Mouse (Mus musculus): ENCODE data around the gene H2-Eb1. TPM values are rescaled to one million over a fixed set of nuclear protein-coding genes. Genes with fewer than 3 reads are reported as not detected.

H2-Eb1 gene
- total and polyA plus RNA-seq, 3 experiments: 28.9 to 74.4 (median 36.5) TPM

- H3K4me3 ChIP-seq: peak overlapping the region; percentile 41
- H3K9ac ChIP-seq (ENCODE audit: low read depth, low read length): no peak overlapping the region
- DNase-seq: peak; percentile 71 to 76
- TF ChIP-seq POLR2A (IDR thresholded peaks at IDR 0.05; ENCODE audit: insufficient read depth, low read depth, low read length) (no peak), EP300 (IDR thresholded peaks at IDR 0.05; ENCODE audit: insufficient read depth, low read depth, low read length) (no peak), CTCF (IDR thresholded peaks at IDR 0.05) (no peak)
- H3K27ac ChIP-seq: no peak overlapping the region
- H3K79me2 ChIP-seq (replicated peaks; ENCODE audit: control insufficient read depth, insufficient read depth, low read length): no peaks in the 10 kb centered on the region
- intact Hi-C loops (cut with DNase I): no loop called here
- 1% methylated on average over 8 of the region's 8 CpGs for WGBS
- peaks cover 12% of the 10 kb centered on the region for H3K27me3 ChIP-seq (ENCODE audit: control insufficient read depth, insufficient read depth, low read length)
- H3K4me1 ChIP-seq (ENCODE audit: control insufficient read depth, insufficient read depth, low read length): 0 out of 2 replicates have a peak, but pooled peaks cover 3% of the 10 kb centered on the region
- H3K36me3 ChIP-seq (ENCODE audit: control insufficient read depth, insufficient read depth, low read length): no peaks in the 10 kb centered on the region
These were observed 42.6 kb upstream of the H2-Eb1 start for GRCm38 (mm10) chr17:34263068-34263467.

DNA sequence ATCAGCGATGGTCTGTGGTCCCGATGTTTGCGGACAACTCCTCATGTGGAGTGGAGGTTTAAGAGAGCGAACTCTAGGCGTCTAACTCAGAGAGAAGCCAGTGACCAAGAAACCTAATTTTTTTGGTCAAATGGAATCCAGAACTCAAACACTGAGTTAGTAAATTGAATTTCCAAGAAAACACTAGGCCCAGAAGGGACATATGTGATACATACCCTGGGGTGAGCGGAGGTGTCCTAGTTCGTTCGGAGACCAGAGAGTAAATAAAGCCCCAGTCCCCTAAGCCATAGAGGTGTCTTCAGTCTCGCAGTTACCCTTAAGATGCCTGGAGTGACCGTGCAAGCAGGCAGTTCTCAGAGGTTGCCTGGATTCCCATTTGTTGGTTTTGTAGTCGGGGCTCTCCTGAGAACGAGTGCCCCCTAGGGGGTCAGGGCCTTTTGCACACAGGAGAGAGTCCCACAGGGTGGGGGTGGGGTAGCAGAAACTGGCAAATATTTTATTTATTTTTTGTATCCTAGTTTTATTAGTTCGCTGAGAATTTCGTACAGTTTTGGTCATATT is 41.8 kb upstream of the H2-Eb1 start:
- TF ChIP-seq CTCF (IDR thresholded peaks at IDR 0.05) (peak; percentile 22; the same call in 1 of the 2 replicates), POLR2A (IDR thresholded peaks at IDR 0.05; ENCODE audit: insufficient read depth, low read depth, low read length) (no peak)
- DNase-seq: peak in 1 of 2 experiments; percentile 33
- H3K9ac ChIP-seq (ENCODE audit: low read depth, low read length): no peak overlapping the region
- intact Hi-C loops (cut with DNase I): no loop called here
- no peaks in the 10 kb centered on the region for H3K79me2 ChIP-seq (replicated peaks; ENCODE audit: control insufficient read depth, insufficient read depth, low read length)
- H3K4me3 ChIP-seq: no peak overlapping the region; the same call in 1 of the 2 replicates
- H3K4me1 ChIP-seq (ENCODE audit: control insufficient read depth, insufficient read depth, low read length): 0 out of 2 replicates have a peak, but pooled peaks cover 3% of the 10 kb centered on the region
- H3K27ac ChIP-seq: no peak overlapping the region
- H3K27me3 ChIP-seq (ENCODE audit: control insufficient read depth, insufficient read depth, low read length): peaks cover 12% of the 10 kb centered on the region
- H3K36me3 ChIP-seq (ENCODE audit: control insufficient read depth, insufficient read depth, low read length): no peaks in the 10 kb centered on the region
- WGBS: 13% methylated on average over 14 of the region's 14 CpGs

- H3K27me3 ChIP-seq (ENCODE audit: control insufficient read depth, insufficient read depth, low read length): peaks cover 12% of the 10 kb centered on the region
- no peaks in the 10 kb centered on the region for H3K36me3 ChIP-seq (ENCODE audit: control insufficient read depth, insufficient read depth, low read length)
- H3K4me1 ChIP-seq (ENCODE audit: control insufficient read depth, insufficient read depth, low read length): 0 out of 2 replicates have a peak, but pooled peaks cover 3% of the 10 kb centered on the region
- peak overlapping the region; percentile 56 for H3K9ac ChIP-seq (ENCODE audit: low read depth, low read length)
- TF ChIP-seq CTCF (IDR thresholded peaks at IDR 0.05) (no peak), POLR2A (IDR thresholded peaks at IDR 0.05; ENCODE audit: insufficient read depth, low read depth, low read length) (no peak), EP300 (IDR thresholded peaks at IDR 0.05; ENCODE audit: insufficient read depth, low read depth, low read length) (no peak)
- 3% methylated on average over 93 of the region's 93 CpGs for WGBS
- peak in 1 of 2 experiments; percentile 40 for DNase-seq
- intact Hi-C loops (cut with DNase I): no loop called here
- H3K79me2 ChIP-seq (replicated peaks; ENCODE audit: control insufficient read depth, insufficient read depth, low read length): no peaks in the 10 kb centered on the region
- peak overlapping the region; percentile 48 for H3K4me3 ChIP-seq
- H3K27ac ChIP-seq: no peak overlapping the region
These were observed 41.0 kb upstream of the H2-Eb1 start for GRCm38 (mm10) chr17:34264452-34265351.

DNA sequence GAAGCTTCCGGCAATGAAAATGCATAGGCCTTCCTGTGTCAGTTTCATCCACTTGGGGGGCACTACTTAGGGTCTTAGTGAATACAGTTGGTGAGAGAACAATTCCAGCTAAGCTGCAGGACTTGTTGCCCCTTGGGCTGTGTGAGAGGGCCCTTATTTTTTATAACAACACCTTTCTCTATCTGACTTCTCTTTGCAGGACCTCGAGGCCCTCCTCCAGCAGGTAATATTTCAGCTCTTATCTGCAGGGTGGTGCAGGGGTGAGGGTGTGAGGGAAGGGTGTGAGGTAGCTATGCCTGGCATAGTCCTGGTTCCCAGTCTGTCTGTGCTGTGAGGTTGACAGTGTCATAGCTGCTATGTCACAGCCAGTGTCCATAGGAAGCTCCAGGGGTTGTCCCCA is 37.4 kb upstream of the H2-Eb1 start:
- H3K79me2 ChIP-seq (replicated peaks; ENCODE audit: control insufficient read depth, insufficient read depth, low read length): no peaks in the 10 kb centered on the region
- H3K36me3 ChIP-seq (ENCODE audit: control insufficient read depth, insufficient read depth, low read length): no peaks in the 10 kb centered on the region
- TF ChIP-seq CTCF (IDR thresholded peaks at IDR 0.05): no peak
- TF ChIP-seq POLR2A (IDR thresholded peaks at IDR 0.05; ENCODE audit: insufficient read depth, low read depth, low read length): no peak
- TF ChIP-seq EP300 (IDR thresholded peaks at IDR 0.05; ENCODE audit: insufficient read depth, low read depth, low read length): no peak
- DNase-seq: no peak
- intact Hi-C loops (cut with DNase I): no loop called here
- WGBS: 59% methylated on average over 2 of the region's 2 CpGs
- no peak overlapping the region for H3K9ac ChIP-seq (ENCODE audit: low read depth, low read length)
- no peak overlapping the region for H3K27ac ChIP-seq
- H3K4me1 ChIP-seq (ENCODE audit: control insufficient read depth, insufficient read depth, low read length): 0 out of 2 replicates have a peak, but pooled peaks cover 3% of the 10 kb centered on the region
- peaks cover 12% of the 10 kb centered on the region for H3K27me3 ChIP-seq (ENCODE audit: control insufficient read depth, insufficient read depth, low read length)
- no peak overlapping the region for H3K4me3 ChIP-seq

DNA sequence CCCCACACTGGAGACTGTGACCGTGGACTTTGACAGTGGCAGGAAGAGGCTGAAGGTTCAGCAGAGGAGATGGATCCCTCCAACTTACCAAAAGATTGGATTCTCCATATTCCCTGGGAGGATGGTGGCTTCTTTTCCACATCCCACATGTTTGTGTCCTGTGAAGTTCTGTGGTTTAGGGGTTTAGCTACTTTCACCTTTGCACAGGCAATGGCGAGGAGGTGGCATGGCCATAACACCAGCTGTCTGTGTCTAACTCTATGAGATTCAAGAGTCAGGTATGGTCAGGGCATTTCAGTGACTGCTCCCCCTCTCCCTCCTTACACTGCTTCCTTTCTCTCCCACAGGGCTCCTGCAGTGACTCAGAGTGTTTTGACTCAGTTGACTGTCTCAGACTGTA is 36.9 kb upstream of the H2-Eb1 start:
- H3K27me3 ChIP-seq (ENCODE audit: control insufficient read depth, insufficient read depth, low read length): peaks cover 12% of the 10 kb centered on the region
- DNase-seq: no peak
- intact Hi-C loops (cut with DNase I): no loop called here
- H3K4me3 ChIP-seq: no peak overlapping the region
- no peak overlapping the region for H3K27ac ChIP-seq
- 85% methylated on average over 2 of the region's 2 CpGs for WGBS
- H3K79me2 ChIP-seq (replicated peaks; ENCODE audit: control insufficient read depth, insufficient read depth, low read length): no peaks in the 10 kb centered on the region
- TF ChIP-seq CTCF (IDR thresholded peaks at IDR 0.05) (no peak), EP300 (IDR thresholded peaks at IDR 0.05; ENCODE audit: insufficient read depth, low read depth, low read length) (no peak), POLR2A (IDR thresholded peaks at IDR 0.05; ENCODE audit: insufficient read depth, low read depth, low read length) (no peak)
- H3K36me3 ChIP-seq (ENCODE audit: control insufficient read depth, insufficient read depth, low read length): no peaks in the 10 kb centered on the region
- 0 out of 2 replicates have a peak, but pooled peaks cover 3% of the 10 kb centered on the region for H3K4me1 ChIP-seq (ENCODE audit: control insufficient read depth, insufficient read depth, low read length)
- no peak overlapping the region for H3K9ac ChIP-seq (ENCODE audit: low read depth, low read length)

DNA sequence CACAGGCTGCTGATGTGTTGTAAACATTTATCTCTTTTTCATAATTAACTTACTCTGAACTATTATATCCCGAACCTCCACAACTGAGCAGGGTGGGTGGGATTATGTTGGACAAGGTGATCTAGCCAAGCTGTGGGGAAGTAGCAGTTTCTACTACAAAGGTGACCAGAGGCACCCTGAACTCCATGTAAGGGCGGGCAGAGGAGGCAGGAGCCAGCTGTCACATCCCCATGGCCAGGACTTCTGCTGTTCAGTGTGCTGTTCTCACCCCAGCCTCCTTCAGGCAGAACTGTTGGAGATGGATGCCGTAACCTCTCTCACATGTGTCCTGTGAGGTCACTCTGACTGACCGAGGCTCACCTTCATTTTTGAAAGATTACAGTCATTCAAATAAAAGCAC is 35.9 kb upstream of the H2-Eb1 start:
- no peaks in the 10 kb centered on the region for H3K79me2 ChIP-seq (replicated peaks; ENCODE audit: control insufficient read depth, insufficient read depth, low read length)
- no peak overlapping the region for H3K9ac ChIP-seq (ENCODE audit: low read depth, low read length)
- no peak for DNase-seq
- H3K36me3 ChIP-seq (ENCODE audit: control insufficient read depth, insufficient read depth, low read length): no peaks in the 10 kb centered on the region
- H3K27ac ChIP-seq: no peak overlapping the region
- 67% methylated on average over 4 of the region's 4 CpGs for WGBS
- TF ChIP-seq CTCF (IDR thresholded peaks at IDR 0.05): no peak
- TF ChIP-seq POLR2A (IDR thresholded peaks at IDR 0.05; ENCODE audit: insufficient read depth, low read depth, low read length): no peak
- TF ChIP-seq EP300 (IDR thresholded peaks at IDR 0.05; ENCODE audit: insufficient read depth, low read depth, low read length): no peak
- H3K27me3 ChIP-seq (ENCODE audit: control insufficient read depth, insufficient read depth, low read length): peaks cover 5% of the 10 kb centered on the region
- no peaks in the 10 kb centered on the region for H3K4me1 ChIP-seq (ENCODE audit: control insufficient read depth, insufficient read depth, low read length)
- H3K4me3 ChIP-seq: no peak overlapping the region
- intact Hi-C loops (cut with DNase I): no loop called here

Data from heart, adult 2 months (tissue).